Mouse (Mus musculus): Measurements from ENCODE around the gene Vcam1. TPM values are rescaled to one million over a fixed set of nuclear protein-coding genes. Genes with fewer than 3 reads are reported as not detected.

Vcam1 gene
- polyA plus RNA-seq, 1 experiment from 2014 or later = 19.3 TPM

DNA sequence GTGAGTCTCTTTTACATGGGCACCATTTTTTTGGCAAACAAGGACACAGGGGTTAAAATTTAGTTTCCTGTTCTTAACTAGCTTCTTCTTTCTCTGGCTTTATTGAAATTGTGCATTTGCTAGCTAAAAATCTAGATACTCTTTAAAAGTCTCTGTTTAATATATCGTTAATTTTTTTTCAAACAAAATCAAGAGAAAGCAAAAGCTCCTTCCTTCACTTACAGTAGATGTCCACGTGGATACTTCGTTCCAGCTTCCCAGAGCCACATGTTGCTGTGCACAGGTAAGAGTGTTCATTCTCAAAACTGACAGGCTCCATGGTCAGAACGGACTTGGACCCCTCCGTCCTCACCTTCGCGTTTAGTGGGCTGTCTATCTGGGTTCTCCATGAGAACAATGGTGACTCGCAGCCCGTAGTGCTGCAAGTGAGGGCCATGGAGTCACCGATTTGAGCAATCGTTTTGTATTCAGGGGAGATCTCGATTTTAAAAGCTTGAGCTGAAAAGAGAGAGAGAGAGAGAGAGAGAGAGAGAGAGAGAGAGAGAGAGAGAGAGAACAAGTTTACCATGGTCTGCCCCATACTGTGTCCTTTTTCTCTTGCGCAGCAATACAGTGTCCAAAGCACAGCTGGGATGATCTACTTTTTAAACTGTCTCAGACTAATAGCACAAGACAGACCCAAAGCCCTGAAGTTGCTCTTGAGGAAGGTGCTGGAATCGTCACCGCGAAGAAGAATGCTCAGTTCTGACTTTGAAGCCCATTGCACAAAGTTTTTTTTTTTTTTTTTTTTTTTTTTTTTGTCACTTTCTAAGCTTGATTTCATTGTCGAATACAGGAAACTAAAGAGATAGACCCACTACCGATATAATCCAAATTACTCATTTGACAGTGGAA lies 930 bp downstream of the Vcam1 start:
- peak overlapping the region; percentile 31 for H3K4me3 ChIP-seq (ENCODE audit: low read length)
- no peak overlapping the region for H3K27ac ChIP-seq (ENCODE audit: low read length)
- H3K27me3 ChIP-seq (replicated peaks; ENCODE audit: control insufficient read depth, insufficient read depth, low read length) = no peaks in the 10 kb centered on the region
- H3K4me1 ChIP-seq (ENCODE audit: control insufficient read depth, insufficient read depth, low read length) = no peaks in the 10 kb centered on the region
- 0 out of 2 replicates have a peak overlapping the region, but pooled peaks have one; percentile 45 for H3K9ac ChIP-seq (ENCODE audit: low read depth, low read length)
- H3K36me3 ChIP-seq (ENCODE audit: control insufficient read depth, insufficient read depth, low read length) = no peaks in the 10 kb centered on the region
- H3K4me2 ChIP-seq (ENCODE audit: low read depth, low read length) = peak overlapping the region; percentile 47
- WGBS = 65% methylated on average over 18 of the region's 18 CpGs
- H3K9me3 ChIP-seq (ENCODE audit: control insufficient read depth, low read length) = no peaks in the 10 kb centered on the region
- ATAC-seq = peak; percentile 26; the same call in 1 of the 2 replicates

GRCm38 (mm10) chr3:116127836-116128235 lies 1.7 kb downstream of the Vcam1 start:
- Histone ChIP-seq H3K9ac (ENCODE audit: low read depth, low read length) (no peak overlapping the region), H3K27me3 (replicated peaks; ENCODE audit: control insufficient read depth, insufficient read depth, low read length) (no peaks in the 10 kb centered on the region), H3K4me3 (ENCODE audit: low read length) (peak overlapping the region; percentile 21; the same call in 1 of the 2 replicates), H3K36me3 (ENCODE audit: control insufficient read depth, insufficient read depth, low read length) (no peaks in the 10 kb centered on the region), H3K4me2 (ENCODE audit: low read depth, low read length) (no peak overlapping the region; the same call in 1 of the 2 replicates), H3K27ac (ENCODE audit: low read length) (no peak overlapping the region), H3K4me1 (ENCODE audit: control insufficient read depth, insufficient read depth, low read length) (no peaks in the 10 kb centered on the region), H3K9me3 (ENCODE audit: control insufficient read depth, low read length) (no peaks in the 10 kb centered on the region)
- no peak for ATAC-seq
- 54% methylated on average over 3 of the region's 3 CpGs for WGBS

DNA sequence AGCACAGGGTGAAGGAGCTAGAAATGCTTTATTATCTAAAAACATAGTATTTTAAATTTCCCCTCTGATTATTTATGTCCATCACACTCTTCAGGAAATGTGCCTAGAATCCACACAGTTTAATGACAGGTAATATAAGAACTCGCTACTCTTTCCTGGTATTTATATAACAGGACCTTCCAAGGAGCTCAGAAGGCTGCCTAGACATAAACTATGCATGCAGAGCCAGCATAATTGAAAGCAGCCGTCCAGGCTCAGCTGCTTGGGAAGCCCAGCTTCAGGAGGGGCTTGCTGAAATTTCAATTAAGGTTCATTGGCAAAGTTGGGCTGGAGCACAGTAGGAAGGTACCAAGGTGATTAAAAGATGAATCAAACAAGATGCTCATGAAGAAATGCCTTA lies 2.2 kb downstream of the Vcam1 start:
- peak overlapping the region; percentile 7 for H3K4me3 ChIP-seq (ENCODE audit: low read length)

GRCm38 (mm10) chr3:116126508-116127190 lies 2.8 kb downstream of the Vcam1 start:
- H3K4me3 ChIP-seq (ENCODE audit: low read length) = peak overlapping the region; percentile 7; the same call in 1 of the 2 replicates
- whole genome bisulfite sequencing = 72% methylated on average over 7 of the region's 7 CpGs
- ATAC-seq = no peak

More for the DNA sequence above, 2.2 kb downstream of the Vcam1 start:
- H3K9ac ChIP-seq (ENCODE audit: low read depth, low read length) = no peak overlapping the region
- no peak for ATAC-seq
- no peak overlapping the region for H3K27ac ChIP-seq (ENCODE audit: low read length)
- no peaks in the 10 kb centered on the region for H3K4me1 ChIP-seq (ENCODE audit: control insufficient read depth, insufficient read depth, low read length)
- no peaks in the 10 kb centered on the region for H3K27me3 ChIP-seq (replicated peaks; ENCODE audit: control insufficient read depth, insufficient read depth, low read length)
- no peaks in the 10 kb centered on the region for H3K36me3 ChIP-seq (ENCODE audit: control insufficient read depth, insufficient read depth, low read length)
- 31% methylated on average over 2 of the region's 2 CpGs for WGBS
- H3K4me2 ChIP-seq (ENCODE audit: low read depth, low read length) = 0 out of 2 replicates have a peak overlapping the region, but pooled peaks have one; percentile 5
- H3K9me3 ChIP-seq (ENCODE audit: control insufficient read depth, low read length) = no peaks in the 10 kb centered on the region

GRCm38 (mm10) chr3:116126070-116126469 lies 3.4 kb downstream of the Vcam1 start:
- Histone ChIP-seq H3K36me3 (ENCODE audit: control insufficient read depth, insufficient read depth, low read length) (no peaks in the 10 kb centered on the region), H3K9me3 (ENCODE audit: control insufficient read depth, low read length) (no peaks in the 10 kb centered on the region), H3K4me3 (ENCODE audit: low read length) (no peak overlapping the region), H3K27me3 (replicated peaks; ENCODE audit: control insufficient read depth, insufficient read depth, low read length) (no peaks in the 10 kb centered on the region), H3K27ac (ENCODE audit: low read length) (no peak overlapping the region), H3K4me2 (ENCODE audit: low read depth, low read length) (no peak overlapping the region), H3K4me1 (ENCODE audit: control insufficient read depth, insufficient read depth, low read length) (no peaks in the 10 kb centered on the region), H3K9ac (ENCODE audit: low read depth, low read length) (no peak overlapping the region)
- no peak for ATAC-seq
- WGBS = 53% methylated on average over 4 of the region's 4 CpGs

More at GRCm38 (mm10) chr3:116126508-116127190, 2.8 kb downstream of the Vcam1 start:
- H3K4me2 ChIP-seq (ENCODE audit: low read depth, low read length) = peak overlapping the region; percentile 5; the same call in 1 of the 2 replicates
- H3K4me1 ChIP-seq (ENCODE audit: control insufficient read depth, insufficient read depth, low read length) = no peaks in the 10 kb centered on the region
- no peaks in the 10 kb centered on the region for H3K27me3 ChIP-seq (replicated peaks; ENCODE audit: control insufficient read depth, insufficient read depth, low read length)
- no peak overlapping the region for H3K9ac ChIP-seq (ENCODE audit: low read depth, low read length)
- H3K27ac ChIP-seq (ENCODE audit: low read length) = no peak overlapping the region
- H3K9me3 ChIP-seq (ENCODE audit: control insufficient read depth, low read length) = no peaks in the 10 kb centered on the region
- no peaks in the 10 kb centered on the region for H3K36me3 ChIP-seq (ENCODE audit: control insufficient read depth, insufficient read depth, low read length)

DNA sequence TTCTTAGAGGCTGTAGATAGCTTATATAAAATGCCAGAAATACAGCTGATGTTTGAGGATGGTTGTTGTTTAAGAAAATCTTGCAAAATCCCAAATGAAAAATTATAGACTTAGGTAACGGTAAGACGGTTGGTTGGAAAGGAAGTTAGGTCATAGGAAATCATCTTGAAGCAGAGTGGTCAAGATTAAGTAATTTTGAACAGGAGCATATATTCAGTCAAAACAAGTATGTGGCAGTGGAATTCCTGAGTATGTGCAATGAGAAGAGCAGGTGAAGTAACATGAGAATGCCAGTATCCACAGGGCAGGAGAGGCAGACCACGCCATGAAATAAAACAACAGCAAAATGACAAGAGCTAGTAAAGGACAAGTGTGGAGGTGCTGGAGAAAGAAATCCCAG lies 5.7 kb downstream of the Vcam1 start:
- 88% methylated on average over 3 of the region's 3 CpGs for WGBS
- H3K9me3 ChIP-seq (ENCODE audit: control insufficient read depth, low read length) = no peaks in the 10 kb centered on the region
- no peak overlapping the region for H3K27ac ChIP-seq (ENCODE audit: low read length)
- H3K27me3 ChIP-seq (replicated peaks; ENCODE audit: control insufficient read depth, insufficient read depth, low read length) = no peaks in the 10 kb centered on the region
- no peaks in the 10 kb centered on the region for H3K36me3 ChIP-seq (ENCODE audit: control insufficient read depth, insufficient read depth, low read length)
- H3K4me1 ChIP-seq (ENCODE audit: control insufficient read depth, insufficient read depth, low read length) = no peaks in the 10 kb centered on the region
- H3K4me3 ChIP-seq (ENCODE audit: low read length) = no peak overlapping the region
- ATAC-seq = no peak
- no peak overlapping the region for H3K4me2 ChIP-seq (ENCODE audit: low read depth, low read length)
- no peak overlapping the region for H3K9ac ChIP-seq (ENCODE audit: low read depth, low read length)

GRCm38 (mm10) chr3:116122696-116123095 lies 6.8 kb downstream of the Vcam1 start:
- Histone ChIP-seq H3K27me3 (replicated peaks; ENCODE audit: control insufficient read depth, insufficient read depth, low read length) (no peaks in the 10 kb centered on the region), H3K9me3 (ENCODE audit: control insufficient read depth, low read length) (no peaks in the 10 kb centered on the region), H3K4me2 (ENCODE audit: low read depth, low read length) (no peak overlapping the region), H3K9ac (ENCODE audit: low read depth, low read length) (no peak overlapping the region), H3K27ac (ENCODE audit: low read length) (no peak overlapping the region), H3K4me3 (ENCODE audit: low read length) (no peak overlapping the region), H3K4me1 (ENCODE audit: control insufficient read depth, insufficient read depth, low read length) (no peaks in the 10 kb centered on the region), H3K36me3 (ENCODE audit: control insufficient read depth, insufficient read depth, low read length) (no peaks in the 10 kb centered on the region)
- WGBS = 81% methylated on average over 4 of the region's 4 CpGs
- ATAC-seq = no peak

DNA sequence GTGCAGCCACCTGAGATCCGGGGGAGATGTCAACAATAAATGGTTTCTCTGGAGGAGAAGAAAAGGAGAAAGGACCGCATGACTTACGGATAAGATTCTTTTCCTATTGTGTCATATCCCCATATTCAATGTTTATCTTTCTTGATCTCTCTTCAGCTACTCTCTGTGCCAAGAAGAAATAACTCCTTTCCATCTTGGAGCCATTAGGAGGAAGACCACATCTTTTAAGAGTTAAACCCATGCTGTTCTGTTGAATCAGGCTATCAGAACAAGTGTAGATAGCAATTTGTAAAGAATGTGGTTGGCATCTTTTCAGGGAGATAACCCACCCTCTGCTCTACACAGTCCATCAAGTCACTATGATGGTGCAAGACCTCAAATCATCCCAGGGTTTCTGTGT lies 8.5 kb downstream of the Vcam1 start:
- H3K27me3 ChIP-seq (replicated peaks; ENCODE audit: control insufficient read depth, insufficient read depth, low read length) = no peaks in the 10 kb centered on the region
- H3K4me3 ChIP-seq (ENCODE audit: low read length) = no peak overlapping the region

GRCm38 (mm10) chr3:116120391-116120790 lies 9.1 kb downstream of the Vcam1 start:
- no peak overlapping the region for H3K9ac ChIP-seq (ENCODE audit: low read depth, low read length)
- 88% methylated on average over 6 of the region's 6 CpGs for WGBS
- no peaks in the 10 kb centered on the region for H3K27me3 ChIP-seq (replicated peaks; ENCODE audit: control insufficient read depth, insufficient read depth, low read length)
- no peaks in the 10 kb centered on the region for H3K4me1 ChIP-seq (ENCODE audit: control insufficient read depth, insufficient read depth, low read length)
- H3K4me3 ChIP-seq (ENCODE audit: low read length) = no peak overlapping the region
- no peaks in the 10 kb centered on the region for H3K9me3 ChIP-seq (ENCODE audit: control insufficient read depth, low read length)
- ATAC-seq = no peak
- H3K4me2 ChIP-seq (ENCODE audit: low read depth, low read length) = no peak overlapping the region
- no peak overlapping the region for H3K27ac ChIP-seq (ENCODE audit: low read length)
- no peaks in the 10 kb centered on the region for H3K36me3 ChIP-seq (ENCODE audit: control insufficient read depth, insufficient read depth, low read length)

More for the DNA sequence above, 8.5 kb downstream of the Vcam1 start:
- Histone ChIP-seq H3K4me1 (ENCODE audit: control insufficient read depth, insufficient read depth, low read length) (no peaks in the 10 kb centered on the region), H3K27ac (ENCODE audit: low read length) (no peak overlapping the region), H3K9me3 (ENCODE audit: control insufficient read depth, low read length) (no peaks in the 10 kb centered on the region), H3K36me3 (ENCODE audit: control insufficient read depth, insufficient read depth, low read length) (no peaks in the 10 kb centered on the region), H3K9ac (ENCODE audit: low read depth, low read length) (no peak overlapping the region), H3K4me2 (ENCODE audit: low read depth, low read length) (no peak overlapping the region)
- ATAC-seq = no peak
- 69% methylated on average over 3 of the region's 3 CpGs for WGBS
